Mouse (Mus musculus) brain, embryonic 18.5 days (tissue): Measurements from ENCODE around the gene Gm42674.

Experiments
- DNase-seq: peaks from one replicate; pipeline ENCODE4 v3.0.0-alpha.2; 2012; ENCODE audit warnings: low read depth, low spot score

Gm42674 gene

GRCm38 (mm10) chr3:90623435-90624071 is 21.8 kb downstream of the Gm42674 start:
- DNase-seq: peak; percentile 52

- no peak for DNase-seq
Measured at GRCm38 (mm10) chr3:90625496-90625895, 23.8 kb downstream of the Gm42674 start.

DNA sequence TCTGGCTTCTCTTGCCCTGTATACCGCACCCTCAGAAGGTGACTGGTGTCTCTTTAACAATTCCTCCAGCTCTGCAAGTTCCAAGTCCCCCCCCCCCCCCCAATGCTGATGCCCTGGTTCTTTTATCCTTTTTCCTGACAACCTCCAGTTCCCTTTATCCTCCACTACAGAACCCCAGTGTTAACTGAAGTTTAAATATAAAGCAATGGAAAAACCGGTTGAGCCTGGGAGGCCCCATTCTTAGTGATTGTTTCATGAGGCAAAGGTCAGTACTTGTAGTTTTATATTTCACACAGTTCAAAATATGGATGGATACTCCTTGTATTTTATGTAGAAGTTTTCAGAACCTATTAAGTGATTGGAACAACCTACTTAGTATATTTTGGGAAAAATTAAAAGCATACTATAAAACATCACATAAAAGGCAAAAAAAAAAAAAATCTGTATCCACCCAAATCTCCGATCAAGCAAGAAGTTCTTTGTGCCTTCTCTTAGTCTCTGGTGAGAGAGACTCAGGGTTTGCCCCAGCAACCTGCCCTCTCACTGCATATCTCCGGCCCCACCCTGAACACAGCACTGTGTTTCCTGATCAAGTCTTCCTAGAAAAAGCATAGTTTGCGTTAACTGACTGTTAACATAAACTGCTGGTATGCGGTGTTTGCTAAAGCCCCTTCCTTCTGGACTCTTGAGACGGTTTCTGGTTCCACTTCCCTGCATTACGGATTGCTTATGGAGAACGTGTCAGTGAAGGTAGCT is 24.7 kb downstream of the Gm42674 start:
- DNase-seq: no peak

GRCm38 (mm10) chr3:90627366-90627765 is 25.7 kb downstream of the Gm42674 start:
- DNase-seq: no peak

- DNase-seq: no peak
Measured at GRCm38 (mm10) chr3:90627807-90628206, 26.1 kb downstream of the Gm42674 start.

DNA sequence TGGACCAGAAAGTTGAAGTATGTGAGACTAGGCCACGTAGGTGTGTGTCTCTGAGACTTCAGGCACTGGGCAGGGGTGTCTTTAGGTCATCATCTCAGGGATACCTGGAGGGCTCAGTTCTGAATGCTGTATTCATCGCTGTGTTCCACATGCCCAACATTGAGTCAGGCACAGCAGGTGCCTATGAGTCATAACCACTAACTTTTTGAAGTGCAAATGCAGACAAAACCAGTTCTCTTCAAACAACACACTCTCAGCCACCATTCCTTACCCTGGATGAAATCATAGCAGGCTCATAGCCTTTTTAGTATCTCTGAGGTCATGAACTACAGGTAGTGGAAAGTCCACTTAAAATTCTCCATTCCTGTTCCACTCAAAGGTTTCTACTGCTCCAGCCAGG is 27.6 kb downstream of the Gm42674 start:
- DNase-seq: no peak

GRCm38 (mm10) chr3:90631984-90632383 is 30.3 kb downstream of the Gm42674 start:
- no peak for DNase-seq

GRCm38 (mm10) chr3:90638511-90639275 is 37.0 kb downstream of the Gm42674 start:
- DNase-seq: no peak

DNA sequence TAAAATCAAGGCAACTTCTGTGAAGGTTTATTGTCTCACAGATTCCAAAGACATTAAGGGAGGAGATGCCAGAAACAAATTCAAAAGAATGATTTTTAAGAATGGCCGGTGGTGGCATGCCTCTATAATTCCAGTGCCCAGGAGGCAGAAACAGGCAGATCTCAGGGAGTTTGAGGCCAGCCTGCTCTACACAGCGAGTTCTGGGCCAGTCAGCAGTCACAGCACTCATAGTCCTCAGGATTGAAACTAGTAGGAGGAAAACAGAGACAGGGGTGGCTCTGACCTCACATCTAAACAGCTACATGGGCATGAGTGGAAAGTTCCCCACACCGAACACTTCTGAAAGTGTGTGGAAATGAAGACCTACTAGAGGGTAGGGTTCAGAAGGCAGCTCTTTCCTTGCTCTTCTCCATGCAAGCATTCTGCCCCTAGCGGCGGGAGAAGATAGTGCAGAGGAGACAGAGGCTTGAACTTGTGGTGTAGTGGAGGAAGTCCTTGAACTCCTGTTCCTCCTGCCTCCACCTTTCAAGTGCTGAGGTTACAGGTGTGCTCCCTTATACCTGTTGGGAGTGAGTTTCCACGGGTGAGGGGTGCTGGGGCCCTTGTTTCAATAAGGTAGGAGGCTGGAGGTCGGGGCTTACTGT is 37.9 kb downstream of the Gm42674 start:
- DNase-seq: no peak

DNA sequence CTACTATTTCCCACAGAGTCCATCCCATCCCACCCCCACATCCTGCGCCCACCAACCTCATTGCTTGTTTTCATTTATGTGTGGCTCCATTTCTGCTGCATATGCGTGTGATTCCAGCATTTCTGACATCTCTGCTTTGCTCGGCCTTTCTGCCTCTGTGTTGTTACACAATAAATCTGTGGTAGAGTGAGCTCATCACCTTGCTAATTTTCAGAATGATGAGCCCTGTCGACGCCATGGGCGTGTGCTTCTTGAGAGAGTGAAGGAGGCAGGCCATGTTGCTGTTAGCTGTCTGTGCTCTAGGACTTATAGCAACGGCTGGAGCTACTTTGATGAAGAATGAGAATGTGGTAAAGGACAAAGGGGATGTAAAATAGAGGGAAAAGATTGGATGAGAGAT is 39.3 kb downstream of the Gm42674 start:
- no peak for DNase-seq

DNA sequence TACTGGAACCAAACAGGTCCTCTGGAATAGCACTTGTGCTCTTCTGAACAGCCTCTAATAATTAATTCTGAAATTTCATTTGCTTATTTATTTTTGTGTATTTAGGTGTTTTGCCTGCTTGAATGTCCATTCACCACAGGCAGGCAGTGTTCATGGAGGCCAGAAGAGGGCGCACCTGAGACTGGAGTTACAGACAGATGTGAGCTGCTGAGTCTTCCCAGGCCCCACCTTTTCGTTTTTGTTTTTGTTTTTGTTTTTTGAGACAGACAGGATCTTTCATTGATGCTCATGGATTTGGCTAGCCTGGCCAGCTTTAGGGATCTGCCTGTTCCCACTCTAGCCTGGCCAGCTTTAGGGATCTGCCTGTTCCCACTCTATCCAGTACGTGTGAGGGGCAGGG is 42.5 kb downstream of the Gm42674 start:
- no peak for DNase-seq

GRCm38 (mm10) chr3:90647291-90647690 is 45.6 kb downstream of the Gm42674 start:
- no peak for DNase-seq

GRCm38 (mm10) chr3:90648981-90649380 is 47.3 kb downstream of the Gm42674 start:
- no peak for DNase-seq

GRCm38 (mm10) chr3:90649832-90650231 is 48.1 kb downstream of the Gm42674 start:
- no peak for DNase-seq

DNA sequence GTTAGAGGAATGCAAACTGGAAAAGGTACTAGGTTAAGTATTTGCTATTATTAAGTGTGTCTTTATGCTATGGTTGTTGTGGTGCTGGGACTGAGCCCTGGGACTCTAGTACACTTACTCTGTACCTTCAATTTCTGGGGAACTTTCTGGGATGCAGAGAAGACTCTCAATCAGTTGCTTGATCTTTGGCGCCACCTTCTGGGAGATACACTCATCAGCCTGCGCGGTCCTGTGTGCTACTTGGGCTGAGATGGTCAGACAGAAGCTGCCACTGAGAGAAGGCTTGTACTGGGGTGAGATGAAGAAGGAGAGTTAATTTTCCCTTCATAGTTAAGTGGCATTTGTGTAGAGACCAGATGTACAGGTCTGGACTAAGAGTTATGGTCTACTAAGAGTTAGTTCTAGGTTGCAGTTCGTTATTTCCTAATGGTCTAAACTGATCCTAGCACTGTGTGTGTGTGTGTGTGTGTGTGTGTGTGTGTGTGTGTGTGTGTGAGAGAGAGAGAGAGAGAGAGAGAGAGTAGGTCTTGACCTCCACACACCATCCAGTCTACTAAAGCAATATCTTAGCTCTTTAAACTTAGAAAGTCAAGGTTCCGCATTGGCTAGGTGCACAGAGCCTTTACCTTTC is 51.3 kb downstream of the Gm42674 start:
- DNase-seq: peak; percentile 45

DNA sequence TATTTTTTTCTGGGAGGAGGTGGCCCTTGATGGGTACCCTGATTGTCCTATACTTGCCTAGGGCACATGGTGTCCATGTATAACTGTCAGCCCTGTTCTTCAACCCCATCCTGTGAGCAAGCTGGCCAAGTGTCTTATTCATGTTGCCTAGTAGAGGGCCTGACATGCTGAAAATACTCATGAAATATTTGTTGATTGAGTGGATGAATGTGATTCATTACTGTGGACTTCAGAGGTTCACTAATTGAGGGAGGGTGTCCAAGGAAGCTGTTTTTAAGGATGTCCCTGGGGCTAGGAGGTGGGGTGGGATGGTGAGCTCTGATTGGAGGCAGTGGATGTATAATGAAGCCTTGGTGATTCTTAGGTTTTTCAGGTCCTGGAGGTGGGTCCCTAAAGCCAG is 52.0 kb downstream of the Gm42674 start, which contains the start of gene S100a7a:
TSS of gene S100a7a (plus strand) at position 301 of the 400 bp plus-strand sequence.
- DNase-seq: no peak
